Mouse (Mus musculus): ENCODE measurements around the gene Clec4g. TPM values are rescaled to one million over a fixed set of nuclear protein-coding genes. Genes with fewer than 3 reads are reported as not detected.

The Clec4g gene
- polyA plus RNA-seq, 1 experiment, result not detected

GRCm38 (mm10) chr8:3707611-3708010 is 12.8 kb downstream of the Clec4g start:
- H3K27me3 ChIP-seq (ENCODE audit: control insufficient read depth, insufficient read depth, insufficient read length), result peaks cover 9% of the 10 kb centered on the region
- H3K79me3 ChIP-seq (ENCODE audit: low read depth), result no peaks in the 10 kb centered on the region
- H3K4me3 ChIP-seq (ENCODE audit: insufficient read depth, poor library complexity, severe bottlenecking), result no peak overlapping the region
- H3ac ChIP-seq (ENCODE audit: control insufficient read depth, insufficient read length, low read depth), result no peak overlapping the region
- H3K36me3 ChIP-seq (ENCODE audit: control insufficient read depth, insufficient read depth), result no peaks in the 10 kb centered on the region
- TF ChIP-seq MYOD1 (IDR thresholded peaks at IDR 0.05; ENCODE audit: control insufficient read depth, insufficient read length, low read depth), result no peak
- TF ChIP-seq FOSL1 (IDR thresholded peaks at IDR 0.05; ENCODE audit: insufficient read depth, low read length, poor library complexity, severe bottlenecking), result no peak
- no peak for TF ChIP-seq CTCF (IDR thresholded peaks at IDR 0.05; ENCODE audit: control insufficient read depth, insufficient read depth, insufficient read length)
- TF ChIP-seq CEBPB (IDR thresholded peaks at IDR 0.05; ENCODE audit: low read depth), result no peak
- TF ChIP-seq USF1 (IDR thresholded peaks at IDR 0.05; ENCODE audit: low read depth), result no peak
- TF ChIP-seq MAX (IDR thresholded peaks at IDR 0.05), result no peak
- TF ChIP-seq MYOG (IDR thresholded peaks at IDR 0.05; ENCODE audit: control insufficient read depth, extremely low read depth, insufficient read length), result no peak
- H3K79me2 ChIP-seq (ENCODE audit: control insufficient read depth, insufficient read depth), result no peaks in the 10 kb centered on the region

GRCm38 (mm10) chr8:3705711-3706110 is 14.7 kb downstream of the Clec4g start:
- no peaks in the 10 kb centered on the region for H3K79me3 ChIP-seq (ENCODE audit: low read depth)
- H3K27me3 ChIP-seq (ENCODE audit: control insufficient read depth, insufficient read depth, insufficient read length), result peaks cover 9% of the 10 kb centered on the region
- no peaks in the 10 kb centered on the region for H3K36me3 ChIP-seq (ENCODE audit: control insufficient read depth, insufficient read depth)
- TF ChIP-seq MYOG (IDR thresholded peaks at IDR 0.05; ENCODE audit: control insufficient read depth, extremely low read depth, insufficient read length) (no peak), MYOD1 (IDR thresholded peaks at IDR 0.05; ENCODE audit: control insufficient read depth, insufficient read length, low read depth) (no peak), MAX (IDR thresholded peaks at IDR 0.05) (no peak), CTCF (IDR thresholded peaks at IDR 0.05; ENCODE audit: control insufficient read depth, insufficient read depth, insufficient read length) (no peak), USF1 (IDR thresholded peaks at IDR 0.05; ENCODE audit: low read depth) (no peak), FOSL1 (IDR thresholded peaks at IDR 0.05; ENCODE audit: insufficient read depth, low read length, poor library complexity, severe bottlenecking) (no peak), CEBPB (IDR thresholded peaks at IDR 0.05; ENCODE audit: low read depth) (no peak)
- H3ac ChIP-seq (ENCODE audit: control insufficient read depth, insufficient read length, low read depth), result no peak overlapping the region
- H3K79me2 ChIP-seq (ENCODE audit: control insufficient read depth, insufficient read depth), result no peaks in the 10 kb centered on the region
- no peak overlapping the region for H3K4me3 ChIP-seq (ENCODE audit: insufficient read depth, poor library complexity, severe bottlenecking)

DNA sequence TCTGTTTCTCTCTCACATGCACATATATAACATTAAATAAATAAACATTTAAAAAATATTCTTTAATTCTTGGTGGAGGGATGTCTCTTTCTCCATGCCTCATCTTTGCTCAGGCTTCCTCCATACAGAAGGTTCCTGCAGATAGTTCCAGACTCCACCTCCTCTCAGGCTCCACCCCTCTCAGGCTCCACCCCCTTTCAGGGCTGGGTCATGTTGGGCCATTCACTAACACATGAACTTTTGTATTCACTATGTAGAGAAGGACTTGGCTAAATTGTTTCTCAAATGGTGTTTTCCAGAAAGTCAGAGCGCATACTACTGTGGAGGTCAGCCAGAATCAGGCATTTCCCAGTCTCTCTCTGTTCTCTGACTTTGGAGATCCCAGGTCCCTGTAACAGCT is 19.0 kb downstream of the Clec4g start:
- Histone ChIP-seq H3K79me2 (ENCODE audit: control insufficient read depth, insufficient read depth) (no peaks in the 10 kb centered on the region), H3K27me3 (ENCODE audit: control insufficient read depth, insufficient read depth, insufficient read length) (no peaks in the 10 kb centered on the region), H3K36me3 (ENCODE audit: control insufficient read depth, insufficient read depth) (no peaks in the 10 kb centered on the region), H3ac (ENCODE audit: control insufficient read depth, insufficient read length, low read depth) (no peak overlapping the region), H3K79me3 (ENCODE audit: low read depth) (no peaks in the 10 kb centered on the region), H3K4me3 (ENCODE audit: insufficient read depth, poor library complexity, severe bottlenecking) (no peak overlapping the region)
- no peak for TF ChIP-seq FOSL1 (IDR thresholded peaks at IDR 0.05; ENCODE audit: insufficient read depth, low read length, poor library complexity, severe bottlenecking)
- TF ChIP-seq CTCF (IDR thresholded peaks at IDR 0.05; ENCODE audit: control insufficient read depth, insufficient read depth, insufficient read length), result no peak
- TF ChIP-seq MYOD1 (IDR thresholded peaks at IDR 0.05; ENCODE audit: control insufficient read depth, insufficient read length, low read depth), result no peak
- TF ChIP-seq CEBPB (IDR thresholded peaks at IDR 0.05; ENCODE audit: low read depth), result no peak
- no peak for TF ChIP-seq MYOG (IDR thresholded peaks at IDR 0.05; ENCODE audit: control insufficient read depth, extremely low read depth, insufficient read length)
- TF ChIP-seq MAX (IDR thresholded peaks at IDR 0.05), result no peak
- TF ChIP-seq USF1 (IDR thresholded peaks at IDR 0.05; ENCODE audit: low read depth), result no peak

DNA sequence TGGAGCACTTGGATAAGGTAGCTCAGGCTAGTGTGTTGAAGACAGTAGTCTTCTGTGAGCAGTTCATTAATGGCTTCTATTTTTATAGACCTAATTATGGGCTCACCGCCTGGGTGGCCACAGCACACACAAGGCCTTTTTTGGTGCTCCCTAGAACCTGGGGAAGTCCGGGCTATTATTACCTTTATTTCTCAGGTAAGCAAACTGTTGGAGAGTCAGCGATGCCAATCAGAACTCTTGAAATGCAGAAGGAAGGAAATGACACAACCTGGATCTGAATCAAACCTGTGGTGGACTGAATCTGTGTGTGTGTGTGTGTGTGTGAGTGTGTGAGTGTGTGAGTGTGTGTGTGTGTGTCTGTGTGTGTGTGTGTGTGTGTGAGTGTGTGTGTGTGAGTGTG is 26.3 kb downstream of the Clec4g start, which contains the start of gene Fcer2a:
Fcer2a (minus strand) TSS at position 55 of the 400 bp plus-strand sequence.
- Histone ChIP-seq H3K79me3 (ENCODE audit: low read depth) (no peaks in the 10 kb centered on the region), H3K27me3 (ENCODE audit: control insufficient read depth, insufficient read depth, insufficient read length) (peaks cover 8% of the 10 kb centered on the region), H3K36me3 (ENCODE audit: control insufficient read depth, insufficient read depth) (no peaks in the 10 kb centered on the region), H3K79me2 (ENCODE audit: control insufficient read depth, insufficient read depth) (no peaks in the 10 kb centered on the region), H3ac (ENCODE audit: control insufficient read depth, insufficient read length, low read depth) (no peak within 1 kb of the TSS), H3K4me3 (ENCODE audit: insufficient read depth, poor library complexity, severe bottlenecking) (no peak within 1 kb of the TSS)
- TF ChIP-seq MYOG (IDR thresholded peaks at IDR 0.05; ENCODE audit: control insufficient read depth, extremely low read depth, insufficient read length) (no peak), CEBPB (IDR thresholded peaks at IDR 0.05; ENCODE audit: low read depth) (no peak), MYOD1 (IDR thresholded peaks at IDR 0.05; ENCODE audit: control insufficient read depth, insufficient read length, low read depth) (no peak), USF1 (IDR thresholded peaks at IDR 0.05; ENCODE audit: low read depth) (no peak), MAX (IDR thresholded peaks at IDR 0.05) (no peak), CTCF (IDR thresholded peaks at IDR 0.05; ENCODE audit: control insufficient read depth, insufficient read depth, insufficient read length) (no peak), FOSL1 (IDR thresholded peaks at IDR 0.05; ENCODE audit: insufficient read depth, low read length, poor library complexity, severe bottlenecking) (no peak)

- peaks cover 15% of the 10 kb centered on the region for H3K27me3 ChIP-seq (ENCODE audit: control insufficient read depth, insufficient read depth, insufficient read length)
- H3K36me3 ChIP-seq (ENCODE audit: control insufficient read depth, insufficient read depth), result no peaks in the 10 kb centered on the region
- H3K79me3 ChIP-seq (ENCODE audit: low read depth), result no peaks in the 10 kb centered on the region
- TF ChIP-seq CEBPB (IDR thresholded peaks at IDR 0.05; ENCODE audit: low read depth) (no peak), CTCF (IDR thresholded peaks at IDR 0.05; ENCODE audit: control insufficient read depth, insufficient read depth, insufficient read length) (no peak), FOSL1 (IDR thresholded peaks at IDR 0.05; ENCODE audit: insufficient read depth, low read length, poor library complexity, severe bottlenecking) (no peak), MAX (IDR thresholded peaks at IDR 0.05) (no peak), MYOD1 (IDR thresholded peaks at IDR 0.05; ENCODE audit: control insufficient read depth, insufficient read length, low read depth) (no peak), MYOG (IDR thresholded peaks at IDR 0.05; ENCODE audit: control insufficient read depth, extremely low read depth, insufficient read length) (no peak), USF1 (IDR thresholded peaks at IDR 0.05; ENCODE audit: low read depth) (no peak)
- no peak overlapping the region for H3ac ChIP-seq (ENCODE audit: control insufficient read depth, insufficient read length, low read depth)
- H3K4me3 ChIP-seq (ENCODE audit: insufficient read depth, poor library complexity, severe bottlenecking), result no peak overlapping the region
- H3K79me2 ChIP-seq (ENCODE audit: control insufficient read depth, insufficient read depth), result no peaks in the 10 kb centered on the region
These were observed 29.7 kb downstream of the Clec4g start for GRCm38 (mm10) chr8:3690774-3691173.

DNA sequence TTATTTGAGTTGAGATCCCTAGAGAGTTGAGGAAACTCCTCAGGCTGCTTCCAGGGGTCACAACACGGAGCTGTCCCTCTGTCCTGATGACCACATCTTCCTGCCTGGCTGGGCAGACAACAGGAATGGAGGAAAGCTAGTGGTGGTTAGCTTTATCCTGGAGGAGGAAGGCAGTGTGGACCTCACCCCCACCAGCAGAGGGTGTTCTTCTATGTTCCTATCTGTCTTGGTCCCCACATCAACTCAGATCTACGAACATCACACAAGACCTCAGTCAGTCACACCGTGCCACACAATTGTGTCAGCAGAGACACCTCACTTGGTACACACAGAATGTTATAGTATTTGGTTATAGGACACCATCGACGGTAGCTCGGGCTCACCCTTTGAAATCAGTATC is 32.9 kb downstream of the Clec4g start:
- Histone ChIP-seq H3K4me3 (ENCODE audit: insufficient read depth, poor library complexity, severe bottlenecking) (no peak overlapping the region), H3ac (ENCODE audit: control insufficient read depth, insufficient read length, low read depth) (no peak overlapping the region), H3K79me2 (ENCODE audit: control insufficient read depth, insufficient read depth) (no peaks in the 10 kb centered on the region), H3K79me3 (ENCODE audit: low read depth) (no peaks in the 10 kb centered on the region), H3K36me3 (ENCODE audit: control insufficient read depth, insufficient read depth) (no peaks in the 10 kb centered on the region), H3K27me3 (ENCODE audit: control insufficient read depth, insufficient read depth, insufficient read length) (peaks cover 15% of the 10 kb centered on the region)
- no peak for TF ChIP-seq MAX (IDR thresholded peaks at IDR 0.05)
- no peak for TF ChIP-seq FOSL1 (IDR thresholded peaks at IDR 0.05; ENCODE audit: insufficient read depth, low read length, poor library complexity, severe bottlenecking)
- TF ChIP-seq MYOD1 (IDR thresholded peaks at IDR 0.05; ENCODE audit: control insufficient read depth, insufficient read length, low read depth), result no peak
- TF ChIP-seq USF1 (IDR thresholded peaks at IDR 0.05; ENCODE audit: low read depth), result no peak
- TF ChIP-seq MYOG (IDR thresholded peaks at IDR 0.05; ENCODE audit: control insufficient read depth, extremely low read depth, insufficient read length), result no peak
- no peak for TF ChIP-seq CTCF (IDR thresholded peaks at IDR 0.05; ENCODE audit: control insufficient read depth, insufficient read depth, insufficient read length)
- TF ChIP-seq CEBPB (IDR thresholded peaks at IDR 0.05; ENCODE audit: low read depth), result no peak
